Mouse (Mus musculus): ENCODE results near the gene Oaz2.

GRCm38 (mm10) chr9:65684704-65685103 is 16.9 kb downstream of the Oaz2 start:
- TF ChIP-seq CTCF (IDR thresholded peaks at IDR 0.05; ENCODE audit: low read depth) (no peak), EP300 (IDR thresholded peaks at IDR 0.05; ENCODE audit: low read depth) (no peak)

All from liver, embryonic 14.5 days (tissue).